Mouse (Mus musculus) liver (tissue): Measurements from ENCODE around the gene Rph3al.
A peak's percentile ranks its signal among the peaks of the same experiment; 100 is the strongest.

ENCODE experiments used
- DNase-seq: peaks from one replicate; pipeline ENCODE4 v3.0.0-alpha.2; 2020; ENCODE audit warnings: mixed read lengths

Gene Rph3al

DNA sequence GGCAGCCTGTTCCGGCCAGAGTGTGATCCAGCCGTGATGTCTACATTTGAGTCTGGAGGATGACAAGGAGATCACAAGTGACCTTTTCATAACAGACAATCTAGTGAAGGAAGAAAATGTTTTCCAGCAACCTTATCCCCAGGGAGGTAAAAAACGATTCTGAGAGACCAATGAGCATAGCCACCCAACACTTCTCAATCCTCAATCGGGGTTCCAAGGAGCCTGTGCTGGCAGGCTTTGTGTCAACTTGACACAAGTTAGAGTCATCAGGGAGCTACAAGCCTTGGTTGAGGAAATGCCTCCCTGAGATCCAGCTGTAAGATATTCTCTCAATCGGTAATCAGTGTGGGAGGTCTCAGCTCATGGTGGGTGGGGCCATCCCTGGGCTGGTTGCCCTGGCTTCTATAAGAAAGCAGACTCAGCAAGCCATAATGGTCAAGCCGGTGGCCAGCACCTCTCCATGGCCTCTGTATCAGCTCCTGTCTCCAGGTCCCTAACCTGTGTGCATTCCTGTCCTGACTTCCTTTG lies at the start of gene Rph3al:
Gene Rph3al (minus strand): TSS at position 51 of the 528 bp plus-strand sequence.
- DNase-seq = no peak

DNA sequence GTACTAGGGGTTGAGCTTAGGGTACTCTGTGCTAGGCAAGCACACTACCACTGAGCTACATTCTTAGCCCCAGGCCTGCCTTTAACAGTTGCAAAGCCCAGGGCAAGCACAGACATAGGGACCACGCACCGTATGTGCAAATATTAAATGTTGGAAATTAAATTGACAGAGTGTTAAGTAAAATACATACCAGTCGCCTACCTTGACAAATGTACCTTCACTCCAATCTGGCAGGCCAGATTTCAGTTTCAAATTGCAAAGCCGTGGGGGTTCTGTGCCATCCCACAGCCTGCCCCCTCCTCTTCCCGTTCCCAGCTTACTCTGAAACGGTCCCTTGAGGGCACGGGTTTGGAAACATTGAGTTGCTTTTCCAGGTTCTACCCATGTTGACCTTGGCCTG lies 47.7 kb upstream of the Rph3al start:
- DNase-seq = no peak

DNA sequence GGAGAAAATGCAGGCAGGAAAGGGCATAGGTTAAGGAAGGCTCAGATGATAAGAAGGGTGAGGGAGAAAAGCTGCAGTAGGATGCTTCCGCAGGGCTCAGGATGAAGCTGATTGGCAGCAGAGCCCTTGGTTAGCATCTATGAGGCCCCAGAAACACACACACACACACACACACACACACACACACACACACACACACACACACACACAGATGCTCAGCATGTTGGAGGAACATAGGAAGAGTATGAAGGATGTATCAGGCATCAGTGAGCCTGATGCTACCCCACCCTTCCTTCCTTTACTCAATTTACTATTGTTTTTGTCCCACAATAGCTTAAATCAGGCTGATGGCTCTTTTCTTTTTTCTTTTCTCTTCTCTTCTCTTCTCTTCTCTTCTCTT lies 46.4 kb upstream of the Rph3al start:
- DNase-seq = no peak

DNA sequence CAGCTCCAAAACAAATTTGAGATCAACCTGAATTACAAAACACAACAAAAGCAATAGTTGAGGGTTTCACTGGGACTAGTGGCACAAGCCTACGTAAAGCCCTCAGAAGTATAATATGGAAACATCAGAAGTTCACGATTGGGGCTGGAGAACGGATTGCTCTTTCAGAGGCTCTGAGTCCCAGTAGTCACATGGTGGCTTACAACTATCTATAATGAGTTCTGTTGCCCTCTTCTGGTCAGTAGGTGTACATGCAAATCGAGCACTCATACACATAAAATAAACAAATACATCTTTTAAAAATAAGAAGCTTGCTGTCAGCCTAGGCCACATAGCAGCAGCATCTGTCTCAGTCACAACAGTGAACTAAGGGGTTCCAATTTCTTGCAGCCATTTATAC lies 45.0 kb upstream of the Rph3al start:
- no peak for DNase-seq

DNA sequence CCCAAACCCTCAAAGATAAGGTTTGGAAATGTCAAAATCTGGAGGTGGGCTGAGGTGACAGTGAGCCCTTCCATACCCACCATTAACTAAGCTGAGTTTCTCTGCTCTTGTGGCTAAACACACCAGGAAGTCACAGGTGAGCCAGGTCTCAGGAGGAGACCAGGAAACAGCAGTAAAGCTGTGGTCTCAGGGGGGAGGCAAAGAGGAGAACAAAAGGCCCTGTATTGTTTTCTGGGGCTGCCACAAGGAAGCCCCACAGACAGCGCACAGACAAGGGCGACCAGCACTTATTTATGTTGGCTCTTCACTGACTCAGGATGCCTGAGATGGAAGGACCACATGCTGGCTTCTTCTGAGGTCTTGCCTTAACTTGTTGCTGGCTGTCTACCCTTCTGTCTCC lies 42.2 kb upstream of the Rph3al start:
- no peak for DNase-seq

DNA sequence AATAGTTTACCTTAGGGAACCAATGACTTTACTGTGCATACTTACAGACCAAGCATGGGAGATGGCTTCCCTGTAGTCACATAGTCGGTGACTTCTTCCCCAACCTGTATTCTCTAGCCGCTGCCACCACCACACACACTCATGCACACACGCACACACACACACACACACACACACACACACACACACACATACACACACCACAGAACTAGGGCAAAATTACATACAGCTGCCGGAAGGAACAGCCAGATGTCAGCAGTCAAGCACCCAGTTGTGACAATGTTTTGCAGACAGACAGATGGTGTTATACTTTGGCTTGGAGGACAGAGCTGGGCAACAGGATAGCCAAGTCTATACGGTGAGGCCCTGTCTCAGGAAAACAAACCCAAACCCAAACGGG lies 39.8 kb upstream of the Rph3al start:
- no peak for DNase-seq

DNA sequence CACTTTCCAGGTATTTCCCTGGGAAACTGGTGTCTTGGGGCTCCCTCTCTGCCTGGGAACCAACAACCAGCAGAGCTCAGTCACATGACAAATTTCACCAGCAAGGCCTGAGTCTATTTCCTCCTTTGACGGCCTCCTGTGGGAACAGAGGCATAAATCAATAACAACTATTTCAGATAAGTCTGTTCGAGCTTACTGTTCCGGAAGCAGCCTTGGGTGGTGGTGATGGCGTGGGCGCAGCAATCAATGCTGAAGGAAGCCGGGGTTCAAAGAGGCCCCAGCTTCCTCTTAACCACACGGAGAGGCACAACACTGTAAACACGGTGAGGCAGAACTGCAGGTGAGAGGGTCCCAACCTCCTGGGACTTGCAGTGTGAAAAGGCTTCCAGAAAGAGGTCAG lies 38.5 kb upstream of the Rph3al start:
- DNase-seq = no peak

DNA sequence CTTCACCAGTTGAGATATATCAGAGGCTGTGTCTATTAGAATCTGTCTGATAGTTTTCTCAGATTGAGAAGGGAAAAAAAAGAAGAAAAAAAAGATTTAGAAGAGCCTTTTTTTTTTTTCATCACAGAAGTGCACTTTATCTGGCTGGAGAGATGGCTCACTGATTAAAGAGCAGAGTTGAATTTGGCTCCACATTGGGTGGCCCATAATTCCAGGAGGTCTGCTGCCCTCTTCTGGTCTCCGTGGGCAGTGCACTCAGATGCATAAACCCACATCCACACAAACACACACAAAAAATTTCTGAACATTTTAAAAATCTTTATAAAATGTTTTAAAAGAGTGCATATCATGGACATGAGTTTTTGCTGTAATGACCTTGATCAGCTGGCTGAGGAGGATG lies 35.8 kb upstream of the Rph3al start:
- DNase-seq = peak; percentile 8

DNA sequence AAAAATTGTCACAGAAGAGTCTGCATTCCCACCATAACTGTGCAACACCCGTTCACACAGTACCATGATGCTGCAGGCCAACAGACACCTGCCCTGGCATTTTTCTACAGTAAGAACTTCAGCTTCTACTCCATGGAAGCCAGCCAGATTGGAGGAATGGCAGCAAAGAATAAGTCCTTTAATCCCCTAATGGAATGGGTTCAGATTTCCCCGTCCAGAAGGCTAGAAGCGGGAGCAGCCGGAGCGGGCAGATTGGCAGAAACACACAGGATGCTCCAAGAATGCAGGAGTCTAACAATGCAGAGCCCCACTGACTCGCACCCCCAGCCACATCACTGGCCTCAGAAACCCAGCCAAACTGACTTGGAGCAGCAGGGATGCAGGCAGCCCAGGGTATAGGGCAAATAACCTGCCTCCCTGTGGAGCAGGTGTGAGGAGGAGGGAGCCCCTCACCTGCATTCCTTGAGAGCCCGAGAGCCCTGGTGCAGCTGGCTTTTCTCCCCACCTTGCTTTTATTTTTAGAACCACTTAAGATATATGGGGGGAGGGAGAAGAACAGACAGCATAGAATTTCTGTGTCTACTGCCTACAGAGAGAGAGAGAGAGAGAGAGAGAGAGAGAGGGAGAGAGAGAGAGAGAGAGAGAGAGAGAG lies 34.8 kb upstream of the Rph3al start:
- no peak for DNase-seq

DNA sequence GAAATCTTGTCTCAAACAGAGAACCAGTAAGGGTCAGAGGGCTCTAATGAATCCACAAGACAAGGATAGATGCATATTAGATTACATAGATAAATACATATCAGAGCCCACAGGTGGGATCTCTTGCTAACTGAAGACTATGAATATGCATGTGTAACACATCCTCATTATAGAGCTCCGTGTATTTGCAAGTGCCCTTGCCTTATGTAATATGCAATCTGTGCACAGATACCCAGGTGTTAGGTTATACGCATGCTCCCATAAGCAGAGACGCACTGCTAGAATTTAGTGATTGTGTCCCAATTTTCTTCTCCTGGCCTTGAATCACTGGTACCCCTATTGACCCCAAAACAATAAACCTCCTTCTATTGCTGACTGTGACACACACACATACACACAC lies 34.0 kb upstream of the Rph3al start:
- no peak for DNase-seq

DNA sequence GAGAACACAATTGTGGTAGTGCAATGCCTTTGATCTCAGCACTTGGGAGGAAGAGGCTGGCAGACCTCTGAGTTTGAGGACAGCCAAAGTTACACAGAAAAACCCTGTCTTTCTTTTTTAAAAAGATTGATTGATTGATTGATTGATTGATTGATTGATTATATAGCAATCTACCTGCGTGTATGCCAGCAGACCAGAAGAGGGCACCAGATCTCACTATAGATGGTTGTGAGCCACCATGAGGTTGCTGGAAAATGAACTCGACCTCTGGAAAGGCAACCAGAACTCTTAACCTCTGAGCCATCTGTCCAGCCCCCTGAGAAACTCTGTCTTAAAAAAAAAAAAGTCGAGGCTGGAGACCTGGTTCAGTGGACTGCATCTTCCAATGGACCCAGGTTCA lies 32.4 kb upstream of the Rph3al start:
- no peak for DNase-seq

DNA sequence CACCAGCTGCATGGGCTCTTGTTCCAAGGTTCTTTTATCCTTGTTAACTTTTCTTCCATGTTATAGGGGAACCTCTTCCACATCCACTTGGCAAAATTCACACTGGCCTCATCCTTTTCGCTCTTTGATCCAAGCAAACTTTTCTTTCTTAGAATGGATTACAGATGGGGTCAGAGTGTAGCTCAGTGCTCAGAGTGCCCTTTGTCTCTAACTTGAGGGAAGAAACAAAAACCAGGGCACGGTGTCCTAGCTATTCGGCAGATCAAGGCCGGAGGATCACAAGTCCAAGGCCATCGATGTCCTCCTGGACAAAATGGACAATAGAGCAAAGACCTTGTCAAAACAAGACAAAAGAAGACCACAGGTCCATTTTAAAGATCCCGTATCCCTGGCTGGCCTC lies 30.5 kb upstream of the Rph3al start:
- DNase-seq = no peak

DNA sequence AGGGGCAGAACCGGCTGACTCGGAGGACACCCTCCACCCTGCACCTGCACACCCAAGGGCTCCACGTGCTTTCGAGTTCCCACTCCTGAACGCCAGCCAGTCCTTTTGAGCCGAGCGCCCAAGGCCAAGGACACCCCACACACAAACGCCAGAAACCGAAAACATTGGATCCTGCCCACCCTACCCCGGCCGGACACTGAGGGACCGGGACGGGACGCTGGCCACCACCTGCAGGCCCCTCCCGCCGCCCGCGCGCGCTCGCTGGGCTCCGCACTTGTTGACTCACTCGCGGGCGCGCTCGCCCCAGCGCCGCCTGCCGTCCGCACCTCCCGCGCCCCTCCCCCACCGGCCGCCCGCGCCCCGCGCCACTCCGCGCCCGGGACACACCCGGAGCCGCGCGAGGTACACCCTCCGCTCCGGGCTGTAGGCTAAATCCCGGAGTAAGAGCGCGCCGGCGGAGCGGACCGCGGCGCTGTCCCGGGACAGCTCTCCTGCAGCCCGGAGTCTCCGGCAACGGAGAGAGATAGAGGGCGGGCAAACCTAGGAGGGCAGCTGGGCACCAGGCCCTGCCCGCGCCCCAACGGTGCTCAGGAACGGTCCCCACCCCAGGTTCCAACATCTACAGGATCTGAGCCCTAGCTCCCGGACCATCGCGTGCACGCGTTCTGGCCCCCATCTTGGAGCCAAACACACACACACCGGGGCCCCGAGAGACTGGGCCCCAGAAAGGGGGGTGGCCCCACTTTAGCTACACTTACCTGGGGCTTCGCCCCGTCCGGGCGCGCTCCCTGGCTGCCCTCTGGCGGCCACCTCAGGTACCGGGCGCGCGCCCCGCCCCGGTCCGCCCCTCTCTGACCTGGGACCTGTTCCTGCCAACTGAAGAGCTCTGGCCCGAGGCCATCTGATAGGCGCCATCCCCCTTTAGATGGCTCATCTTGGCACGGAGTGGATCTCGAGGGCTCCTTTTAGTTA lies 28.5 kb upstream of the Rph3al start:
- peak; percentile 56 for DNase-seq

DNA sequence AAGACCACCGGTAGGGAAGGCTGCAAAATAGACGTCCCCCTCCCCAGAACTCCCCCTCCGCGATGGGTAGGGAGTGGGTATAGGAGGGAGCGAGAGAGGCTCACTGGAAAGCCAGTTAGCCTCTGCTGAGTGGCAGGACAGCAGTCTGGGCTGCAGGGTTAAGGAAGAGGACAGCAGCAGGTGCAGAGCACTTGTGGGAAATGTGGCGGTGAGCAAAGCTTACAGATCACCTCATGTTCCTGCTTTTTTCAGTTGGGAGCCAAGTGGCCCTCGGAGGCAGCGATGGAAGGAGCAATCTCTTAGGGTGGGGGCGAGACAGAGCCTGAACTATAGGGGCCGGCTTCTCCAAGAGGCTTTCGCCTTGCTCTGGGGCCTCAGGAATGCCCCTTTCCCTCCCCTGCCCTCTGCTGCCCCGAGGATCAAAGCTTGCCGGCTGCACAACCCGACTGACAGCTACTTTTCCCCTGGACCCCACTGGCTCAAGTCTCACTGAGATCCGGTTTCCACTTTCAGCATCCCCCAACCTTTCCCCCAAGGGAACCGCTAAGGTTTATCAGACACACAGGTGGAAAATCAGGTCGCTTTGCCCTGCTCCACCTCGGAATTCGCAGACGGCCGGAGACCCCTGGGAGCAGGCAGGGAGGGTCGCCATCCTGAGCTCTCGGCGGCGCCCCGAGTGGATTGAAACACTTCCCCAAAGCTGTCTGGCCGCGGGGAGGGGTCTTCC lies 27.6 kb upstream of the Rph3al start:
- no peak for DNase-seq

DNA sequence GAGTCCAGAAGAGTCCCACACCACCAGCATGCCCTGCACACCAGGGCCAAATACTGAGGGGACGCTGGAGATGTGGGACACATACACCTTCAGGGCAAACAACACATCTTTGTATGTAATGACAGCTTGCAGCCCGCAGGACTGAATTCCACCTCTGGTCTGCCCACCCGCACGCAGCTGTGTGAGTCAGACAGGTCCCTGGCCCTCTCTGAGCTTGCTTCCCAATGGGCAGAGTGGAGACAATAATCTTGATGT lies 26.2 kb upstream of the Rph3al start:
- no peak for DNase-seq

DNA sequence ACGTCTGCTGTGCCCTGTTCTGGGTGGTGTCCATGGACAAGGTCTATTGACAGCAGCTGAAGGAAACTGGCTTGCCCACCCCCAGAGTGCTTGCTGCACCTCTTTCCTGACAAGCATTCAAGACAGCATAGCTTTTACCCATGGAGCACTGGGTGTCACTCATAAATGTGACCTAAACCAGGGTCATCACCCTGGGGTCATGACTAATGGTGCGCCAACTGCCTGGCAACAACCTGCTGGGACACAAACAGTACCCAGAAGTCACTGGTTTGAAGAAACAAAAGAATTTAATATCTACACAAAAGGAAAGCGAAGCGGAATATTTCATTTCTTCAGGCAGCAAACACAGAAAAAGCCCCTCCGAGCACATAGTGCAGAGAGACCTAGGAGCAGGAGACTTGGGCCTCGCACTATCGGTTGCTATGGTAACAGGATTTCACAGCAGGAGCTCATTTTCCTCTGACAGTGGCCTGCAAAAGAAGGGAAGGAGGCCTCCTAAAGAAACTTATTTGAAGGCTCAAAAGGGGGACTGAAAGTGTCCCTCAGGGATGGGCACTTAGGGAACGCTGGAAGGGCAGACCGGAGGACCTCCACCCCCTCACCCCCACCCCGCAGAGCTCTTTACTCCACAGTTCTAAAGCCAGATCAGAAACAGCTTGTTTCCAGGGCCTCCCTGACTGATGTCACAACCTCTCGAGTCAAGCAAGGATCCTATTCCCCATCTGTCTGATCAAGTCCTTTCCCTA lies 25.7 kb upstream of the Rph3al start:
- no peak for DNase-seq

DNA sequence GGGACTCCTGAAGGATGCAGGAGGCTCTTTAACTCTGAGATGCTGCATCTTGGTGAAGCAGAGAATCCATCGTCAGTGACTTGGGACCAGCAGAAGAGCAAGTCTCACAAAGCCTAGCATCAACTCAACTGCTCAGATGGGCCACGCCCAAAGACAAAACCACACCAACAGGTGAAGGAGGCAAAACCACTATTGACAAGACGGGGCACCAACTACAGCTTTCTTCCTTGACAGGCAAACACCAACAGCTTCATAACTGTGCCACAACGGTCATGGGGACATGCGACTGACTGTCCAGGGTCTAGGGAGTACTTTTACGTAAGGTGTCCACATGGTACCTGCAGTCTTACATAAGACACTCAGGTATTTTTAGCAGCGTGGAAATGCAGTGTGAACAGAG lies 23.6 kb upstream of the Rph3al start:
- DNase-seq = no peak

DNA sequence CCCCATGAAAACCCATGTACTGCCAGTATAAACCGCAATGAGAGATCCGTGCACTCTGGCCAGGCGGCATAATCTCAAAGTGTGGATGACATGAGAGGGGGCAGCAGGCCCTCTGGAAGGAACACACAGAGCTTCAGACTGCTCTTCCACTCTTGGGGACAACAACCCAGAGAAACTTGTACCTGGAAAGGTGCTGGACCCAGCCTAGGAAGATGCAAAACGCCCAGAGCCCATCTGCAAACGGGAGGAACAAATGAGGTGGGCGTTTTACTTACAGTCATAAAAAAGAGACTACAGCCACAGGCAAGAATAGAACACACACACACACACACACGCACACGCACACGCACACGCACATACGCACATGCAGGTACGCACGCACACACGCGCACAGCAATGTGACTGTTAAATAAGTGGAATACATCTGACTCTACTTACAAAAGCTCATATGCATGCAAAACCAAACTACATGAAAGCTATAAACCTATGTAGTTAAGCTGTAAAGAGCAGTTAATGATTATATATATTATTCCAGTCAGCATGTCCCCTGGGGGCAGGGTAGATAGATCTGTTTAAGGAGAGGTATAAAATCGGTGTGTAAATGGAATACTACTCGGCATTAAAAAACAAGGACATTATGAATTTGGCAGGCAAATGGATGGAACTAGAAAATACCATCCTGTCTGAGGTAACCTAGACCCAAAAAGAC lies 19.0 kb upstream of the Rph3al start:
- DNase-seq = no peak

DNA sequence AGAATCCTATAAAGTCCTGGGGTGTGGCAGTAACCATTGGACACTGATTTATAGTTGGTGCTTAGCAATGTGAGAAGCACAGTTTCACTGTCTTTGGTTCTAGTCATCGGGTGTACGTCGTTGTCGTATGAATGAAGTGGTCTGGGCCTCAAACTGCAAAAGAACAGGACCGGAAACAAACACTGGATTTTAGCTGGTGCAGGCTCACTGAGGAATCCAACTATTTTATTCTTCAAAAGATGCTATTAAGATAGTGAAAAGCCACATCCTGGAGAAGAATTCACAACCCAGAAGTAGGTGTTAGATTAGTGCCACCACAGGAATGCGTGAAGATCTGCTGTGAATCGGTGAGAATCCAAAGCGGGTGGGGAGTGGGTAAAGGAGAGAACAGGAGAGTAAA lies 18.4 kb upstream of the Rph3al start:
- no peak for DNase-seq

DNA sequence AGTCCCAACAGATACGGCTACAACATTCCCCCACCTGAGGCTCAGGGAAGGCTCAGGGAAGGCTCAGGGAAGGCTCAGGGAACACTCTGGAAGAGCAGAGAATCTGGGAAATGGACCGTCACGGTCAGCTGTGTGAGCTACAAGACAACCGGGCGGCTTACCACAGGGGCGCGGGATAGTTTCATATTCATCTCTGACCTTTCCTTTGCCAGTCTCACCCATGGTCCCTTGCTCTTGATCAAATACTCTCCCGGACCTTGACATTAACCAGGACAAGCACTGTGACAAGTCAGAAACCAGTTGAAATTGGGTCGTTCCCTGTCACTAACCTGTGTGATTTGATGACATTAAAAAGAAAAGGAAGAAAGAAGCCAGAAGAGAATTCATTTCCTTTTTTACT lies 16.7 kb upstream of the Rph3al start:
- no peak for DNase-seq

DNA sequence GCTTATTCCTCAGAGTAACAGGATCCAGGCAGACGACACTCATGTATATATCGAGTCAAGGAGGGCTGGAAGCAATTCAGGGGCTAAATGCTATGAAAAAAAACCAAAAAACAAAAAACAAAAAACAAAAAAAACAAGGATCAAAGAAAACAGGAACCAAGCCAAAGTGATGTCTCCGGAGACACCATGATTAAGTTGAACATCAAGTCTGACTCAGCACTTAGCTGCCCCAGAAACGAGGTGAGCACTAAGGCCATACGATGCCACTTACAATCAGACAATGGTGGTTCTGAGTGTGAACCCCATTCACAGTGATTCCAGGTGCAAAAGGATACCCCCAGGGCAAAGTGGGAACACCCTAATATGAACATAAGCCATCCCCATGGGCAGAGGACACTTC lies 13.7 kb upstream of the Rph3al start:
- no peak for DNase-seq

DNA sequence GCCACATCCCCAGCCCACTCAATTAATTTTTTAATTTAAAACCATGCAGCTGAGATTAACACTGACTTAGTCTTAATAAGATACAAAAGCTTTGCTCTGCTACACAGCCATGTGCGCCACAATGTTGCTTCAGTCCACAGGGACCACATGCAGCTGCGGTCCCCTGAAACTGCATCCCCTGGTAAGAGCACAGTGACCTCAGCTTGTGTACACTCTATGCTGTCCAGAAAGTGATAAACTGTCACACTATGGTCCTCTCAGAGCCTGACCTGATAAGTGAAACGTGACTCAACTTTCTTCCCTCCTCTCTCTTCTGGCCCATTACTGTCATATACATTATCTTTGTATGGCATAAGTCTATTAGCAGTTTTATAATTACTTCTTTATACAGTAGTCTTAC lies 12.2 kb upstream of the Rph3al start:
- no peak for DNase-seq
